Mouse (Mus musculus) ES-Bruce4 (cell line): ENCODE data around the gene Hmgcll1.

Source experiments
- CTCF ChIP-seq: IDR thresholded peaks from one replicate; pipeline ENCODE4 v1.8.1; 2011; ENCODE audit warnings: low read depth, low read length
- EP300 ChIP-seq: IDR thresholded peaks from 2 replicates; pipeline ENCODE4 v1.6.1; 2011; ENCODE audit warnings: low read depth, low read length; ENCODE audit not compliant: insufficient read depth
- POLR2A ChIP-seq: IDR thresholded peaks from one replicate; pipeline ENCODE4 v1.8.1; 2011; ENCODE audit warnings: low read length; ENCODE audit not compliant: insufficient read depth

GRCm38 (mm10) chr9:76138378-76139109, 123.9 kb downstream of the Hmgcll1 start:
- no peak for TF ChIP-seq CTCF
- TF ChIP-seq POLR2A = no peak
- no peak for TF ChIP-seq EP300
